Mouse (Mus musculus): ENCODE data around the gene Gm1043.

DNA sequence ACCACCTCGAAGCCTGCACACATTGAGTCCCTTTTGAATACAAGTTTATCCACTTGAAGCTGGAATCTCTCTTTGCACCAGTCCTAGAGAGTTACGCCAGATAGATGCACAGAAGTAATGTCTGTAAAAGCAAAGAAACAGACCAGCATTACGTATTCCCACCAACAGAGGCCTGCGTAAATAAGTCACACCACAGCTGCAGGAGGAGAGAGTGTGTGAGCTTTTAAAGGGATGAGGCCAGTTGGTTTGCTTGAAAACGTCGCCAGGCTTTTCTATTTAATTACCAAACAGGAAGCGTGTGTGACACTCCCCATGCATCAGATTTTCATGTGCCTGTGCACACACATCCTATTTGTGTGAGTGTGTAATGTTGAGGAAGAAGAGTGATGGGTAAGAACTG lies 99.4 kb downstream of the Gm1043 start:
- no peak for TF ChIP-seq POLR2A (IDR thresholded peaks at IDR 0.05; ENCODE audit: borderline replicate concordance, extremely low read depth, insufficient read depth, insufficient read length, poor library complexity, severe bottlenecking)
- TF ChIP-seq CTCF (IDR thresholded peaks at IDR 0.05; ENCODE audit: borderline replicate concordance, extremely low read depth, insufficient read depth, insufficient read length): no peak

Data from brain, embryonic 14.5 days (tissue).